Mouse (Mus musculus): ENCODE data around the gene Apobec4.

DNA sequence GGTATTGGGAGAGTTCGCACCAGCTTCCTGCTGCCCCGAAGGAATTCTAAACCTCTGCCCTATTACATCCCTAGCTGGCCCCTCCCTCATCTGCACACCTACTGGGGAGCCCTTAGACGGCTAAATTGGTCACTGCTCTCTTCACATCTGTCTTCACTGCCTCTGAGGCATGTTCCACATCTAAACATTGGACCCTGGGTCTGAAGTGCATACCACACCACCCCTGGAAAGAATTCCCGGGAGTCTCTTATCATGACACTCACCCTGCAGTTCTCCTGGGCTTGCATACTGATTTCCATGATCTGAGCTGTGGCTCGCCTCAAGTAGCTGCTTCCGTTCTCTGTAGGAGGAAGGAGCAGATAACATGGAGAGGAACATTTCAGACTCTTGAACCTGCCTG lies 40.5 kb downstream of the Apobec4 start:
- TF ChIP-seq HCFC1 (IDR thresholded peaks at IDR 0.05; ENCODE audit: borderline replicate concordance, insufficient read depth, low read length): no peak
- no peak for TF ChIP-seq MAFK (IDR thresholded peaks at IDR 0.05; ENCODE audit: insufficient read depth, low read depth, low read length)
- TF ChIP-seq ZNF384 (IDR thresholded peaks at IDR 0.05; ENCODE audit: low read depth, low read length): no peak
- TF ChIP-seq ZC3H11A (IDR thresholded peaks at IDR 0.05; ENCODE audit: borderline replicate concordance, low read depth, low read length): no peak
- TF ChIP-seq CHD2 (IDR thresholded peaks at IDR 0.05; ENCODE audit: low read depth, low read length): no peak
